Mouse (Mus musculus): Measurements from ENCODE around the gene Itgb8.

- TF ChIP-seq CTCF (IDR thresholded peaks at IDR 0.05; ENCODE audit: low read depth) (no peak), EP300 (IDR thresholded peaks at IDR 0.05; ENCODE audit: low read depth) (no peak)
Measured at GRCm38 (mm10) chr12:119110091-119110490, 128.5 kb downstream of the Itgb8 start.

Measured in liver, embryonic 14.5 days (tissue).